ENCODE assay signal across 8 mouse cellular contexts in genomic region chr16:92158021-92158455, GRCm38 (mm10).
DNase-seq lines count a peak whose midpoint lies in the region; ATAC-seq lines count a peak whose summit lies in the region.

No protein-coding gene starts in this region.

- no peaks in the 10 kb centered on the region for H3K27me3 ChIP-seq in intestine, embryonic 16.5 days (replicated peaks; ENCODE audit: control insufficient read depth, insufficient read depth, low read length)
- H3K27me3 ChIP-seq in stomach, embryonic 15.5 days (replicated peaks) = no peaks in the 10 kb centered on the region

- 4% methylated on average over 14 of the region's 14 CpGs for WGBS in intestine, embryonic 16.5 days
- 2% methylated on average over 14 of the region's 14 CpGs for WGBS in stomach, embryonic 15.5 days

- H3K9ac ChIP-seq in intestine, embryonic 16.5 days (ENCODE audit: low read depth, low read length) = peak overlapping the region; percentile 65
- H3K9ac ChIP-seq in stomach, embryonic 15.5 days = peak overlapping the region; percentile 32; the same call in 1 of the 2 replicates

- intact Hi-C loops in left cerebral cortex, postnatal 10 days (cut with DNase I) = loop anchor here (5.0 kb wide), 1 partner anchor 129 kb away; no protein-coding TSS in a partner anchor

- H3K4me3 ChIP-seq in intestine, embryonic 16.5 days (ENCODE audit: low read length) = peak overlapping the region; percentile 55
- H3K4me3 ChIP-seq in stomach, embryonic 15.5 days (replicated peaks) = peak overlapping the region; percentile 48

- DNase-seq in ZHBTc4 (ENCODE audit: low read depth, low spot score) = peak; percentile 29
- peak; percentile 78 for DNase-seq in cerebellum, adult 9-11 months
- DNase-seq in frontal cortex, postnatal 10 days (ENCODE audit: low spot score in 2 of 2) = peak; percentile 33 to 37
- peak; percentile 54 to 71 for DNase-seq in left cerebral cortex, postnatal 10 days (ENCODE audit: extremely low spot score in 1 of 2, low spot score in 2 of 2)
- DNase-seq in lung, postnatal 36 days = peak; percentile 62
- DNase-seq in spleen, adult 18-20 months = no peak

- peaks cover 15% of the 10 kb centered on the region; the same call in 1 of the 2 replicates for H3K4me1 ChIP-seq in intestine, embryonic 16.5 days (ENCODE audit: control insufficient read depth, insufficient read depth, low read length)
- 0 out of 2 replicates have a peak, but pooled peaks cover 8% of the 10 kb centered on the region for H3K4me1 ChIP-seq in stomach, embryonic 15.5 days

- H3K27ac ChIP-seq in intestine, embryonic 16.5 days (ENCODE audit: low read length) = peak overlapping the region; percentile 68
- 0 out of 2 replicates have a peak overlapping the region, but pooled peaks have one; percentile 3 for H3K27ac ChIP-seq in stomach, embryonic 15.5 days

- H3K36me3 ChIP-seq in intestine, embryonic 16.5 days (ENCODE audit: control insufficient read depth, insufficient read depth, low read length) = no peaks in the 10 kb centered on the region
- no peaks in the 10 kb centered on the region for H3K36me3 ChIP-seq in stomach, embryonic 15.5 days

- no peaks in the 10 kb centered on the region for H3K9me3 ChIP-seq in intestine, embryonic 16.5 days (ENCODE audit: control insufficient read depth, low read length)
- H3K9me3 ChIP-seq in stomach, embryonic 15.5 days = no peaks in the 10 kb centered on the region

- peak overlapping the region; percentile 90 for H3K4me2 ChIP-seq in intestine, embryonic 16.5 days (ENCODE audit: low read depth, low read length)
- H3K4me2 ChIP-seq in stomach, embryonic 15.5 days = peak overlapping the region; percentile 87

- peak; percentile 59 for ATAC-seq in intestine, embryonic 16.5 days
- peak; percentile 39; the same call in 1 of the 2 replicates for ATAC-seq in stomach, embryonic 15.5 days (ENCODE audit: insufficient read depth, low FRiP score, low read depth)

Comparison
In these comparisons a context has a peak if more than half of its experiments do, and no peak if none do; other contexts are left out.
1. DNase-seq: peak in ZHBTc4 (single experiment), cerebellum, adult 9-11 months (single experiment), frontal cortex, postnatal 10 days (2 of 2), left cerebral cortex, postnatal 10 days (2 of 2) and lung, postnatal 36 days (single experiment); none in spleen, adult 18-20 months (0 of 2).